Mouse (Mus musculus) kidney, postnatal 10 days (tissue): ENCODE data around the gene Tigar.

Experiments used
- DNase-seq: peaks from one replicate; pipeline ENCODE4 v3.0.0; 2021; ENCODE audit warnings: mixed read lengths

Gene Tigar

DNA sequence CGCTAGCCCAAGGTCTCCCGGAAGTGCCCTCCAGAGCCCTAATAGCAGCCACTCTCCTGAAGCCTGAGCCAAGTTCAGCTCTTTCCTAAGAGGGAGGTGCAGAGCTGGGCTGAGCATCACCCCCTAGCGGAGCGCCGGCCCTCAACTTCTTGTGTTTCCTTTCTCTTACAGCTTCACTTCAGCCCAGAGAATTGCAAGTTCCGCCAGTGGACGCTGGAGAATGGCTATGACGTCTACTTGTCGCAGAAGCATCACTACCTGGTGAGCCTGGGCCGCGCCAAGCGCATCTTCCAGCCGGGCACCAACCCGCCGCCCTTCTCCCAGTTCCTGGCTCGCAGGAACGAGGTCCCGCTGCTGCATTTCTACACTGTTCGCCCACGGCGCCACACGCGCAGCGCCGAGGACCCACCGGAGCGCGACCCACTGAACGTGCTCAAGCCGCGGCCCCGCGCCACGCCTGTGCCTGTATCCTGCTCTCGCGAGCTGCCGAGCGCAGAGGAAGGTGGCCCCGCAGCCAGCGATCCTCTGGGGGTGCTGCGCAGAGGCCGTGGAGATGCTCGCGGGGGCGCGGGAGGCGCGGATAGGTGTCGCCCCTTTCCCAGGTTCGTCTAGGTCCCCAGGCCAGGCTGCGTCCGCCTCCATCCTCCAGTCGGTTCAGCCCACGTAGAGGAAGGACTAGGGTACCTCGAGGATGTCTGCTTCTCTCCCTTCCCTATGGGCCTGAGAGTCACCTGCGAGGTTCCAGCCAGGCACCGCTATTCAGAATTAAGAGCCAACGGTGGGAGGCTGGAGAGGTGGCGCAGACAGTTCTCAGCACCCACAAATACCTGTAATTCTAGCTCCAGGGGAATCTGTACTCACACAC, 29.3 kb downstream of the Tigar start:
- peak; percentile 64 for DNase-seq

DNA sequence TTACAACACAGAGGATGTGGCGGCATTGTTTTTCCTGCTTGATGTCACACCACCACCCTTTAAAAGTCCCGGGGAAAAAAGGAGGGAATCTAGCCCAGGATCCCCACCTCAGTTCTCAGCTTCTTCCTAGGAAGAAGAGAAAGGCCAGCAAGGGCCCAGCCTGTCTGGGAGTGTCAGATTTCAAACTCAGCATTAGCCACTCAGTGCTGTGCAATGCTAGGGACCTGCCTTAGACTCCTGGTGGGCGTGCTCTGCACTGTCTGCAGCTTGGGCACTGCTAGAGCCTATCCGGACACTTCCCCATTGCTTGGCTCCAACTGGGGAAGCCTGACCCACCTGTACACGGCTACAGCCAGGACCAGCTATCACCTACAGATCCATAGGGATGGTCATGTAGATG, 36.5 kb downstream of the Tigar start, which contains the start of gene Fgf23:
Gene Fgf23, plus strand, starts transcription at position 86 of the 400 bp plus-strand sequence.
- DNase-seq = peak; percentile 12

DNA sequence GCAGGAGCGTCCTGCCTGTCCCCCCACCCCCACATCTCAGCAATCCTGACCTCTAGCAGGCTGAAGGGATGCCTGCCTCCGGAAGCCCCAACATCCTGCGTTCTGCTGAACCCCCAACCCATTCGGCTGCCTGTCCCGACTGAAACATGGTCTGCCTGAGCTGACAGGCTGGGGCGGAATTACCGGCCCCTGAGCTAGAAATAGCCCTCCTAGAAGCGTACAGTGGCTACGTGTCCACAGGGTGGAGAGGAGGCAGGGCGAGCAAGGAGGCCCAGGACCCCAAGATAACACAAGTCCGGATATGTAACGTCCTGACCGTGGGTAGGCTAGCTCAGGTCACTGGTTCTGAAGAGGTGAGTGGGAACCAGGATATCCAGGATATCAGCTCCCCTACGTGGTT, 44.5 kb downstream of the Tigar start:
- DNase-seq = no peak

DNA sequence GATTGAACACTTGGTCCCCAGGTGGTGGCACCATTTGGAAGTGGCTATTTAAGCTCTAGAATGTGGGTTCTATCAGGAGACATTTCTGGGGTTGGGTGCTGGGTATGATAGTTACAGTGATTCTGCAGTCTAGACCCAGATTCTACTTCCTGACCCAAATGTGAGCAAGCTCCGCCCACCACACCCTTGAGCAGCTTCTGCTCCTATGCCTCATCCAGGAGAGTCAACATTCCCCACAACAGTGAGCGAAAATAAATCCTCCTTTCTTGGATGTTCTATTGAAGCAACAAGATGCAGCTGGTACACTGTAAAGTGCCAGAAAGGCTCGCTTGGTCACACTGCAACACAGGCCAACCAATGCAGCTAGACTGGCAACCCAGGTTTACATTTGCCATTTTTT, 45.4 kb downstream of the Tigar start:
- DNase-seq = no peak

DNA sequence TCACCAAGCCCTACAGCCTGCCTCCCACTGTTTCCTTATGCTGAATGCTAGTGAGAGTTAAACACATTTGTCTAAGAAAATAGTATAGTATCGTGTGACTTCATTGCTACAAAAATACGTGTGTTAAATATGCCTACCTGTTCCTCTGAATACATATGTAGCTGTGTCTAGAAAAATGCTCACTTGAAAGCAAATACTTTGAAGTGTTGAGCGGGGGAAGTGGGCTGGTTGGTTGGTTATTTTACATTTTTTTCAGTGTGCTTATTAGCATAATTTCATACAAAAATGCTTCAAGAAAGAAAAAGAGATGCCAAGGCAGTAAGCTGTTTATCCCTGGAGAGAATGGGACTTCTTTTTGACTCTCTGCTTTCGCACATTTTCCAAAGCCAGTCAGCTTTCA, 49.4 kb downstream of the Tigar start:
- no peak for DNase-seq

DNA sequence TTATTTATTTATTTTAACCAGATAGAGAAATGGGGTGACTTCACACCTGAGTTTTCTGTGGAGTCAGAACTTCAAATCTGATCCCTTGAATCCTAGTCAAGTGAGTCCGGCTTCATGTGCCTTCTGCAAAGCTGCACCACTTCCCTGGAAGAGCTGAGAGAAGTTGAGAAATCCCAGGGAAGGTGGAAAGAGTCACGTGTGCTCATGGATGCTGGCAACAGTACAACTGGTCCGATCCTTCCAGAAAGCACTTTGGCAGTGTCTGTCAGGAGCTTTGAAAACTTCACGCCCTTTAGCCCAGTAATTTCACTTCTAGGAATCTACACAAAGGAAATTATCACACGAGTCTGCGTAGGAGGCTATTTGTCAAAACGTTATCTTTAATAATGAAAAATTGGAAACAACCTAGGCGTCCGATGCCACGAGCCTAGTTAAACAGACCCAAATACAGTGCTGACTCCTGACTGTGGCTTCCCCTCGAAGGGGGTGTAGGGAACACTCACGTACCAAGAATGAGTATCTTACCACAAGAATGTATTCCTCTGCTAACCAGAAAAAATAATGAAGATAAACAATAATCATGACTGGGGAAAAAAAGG, 52.3 kb downstream of the Tigar start:
- no peak for DNase-seq

DNA sequence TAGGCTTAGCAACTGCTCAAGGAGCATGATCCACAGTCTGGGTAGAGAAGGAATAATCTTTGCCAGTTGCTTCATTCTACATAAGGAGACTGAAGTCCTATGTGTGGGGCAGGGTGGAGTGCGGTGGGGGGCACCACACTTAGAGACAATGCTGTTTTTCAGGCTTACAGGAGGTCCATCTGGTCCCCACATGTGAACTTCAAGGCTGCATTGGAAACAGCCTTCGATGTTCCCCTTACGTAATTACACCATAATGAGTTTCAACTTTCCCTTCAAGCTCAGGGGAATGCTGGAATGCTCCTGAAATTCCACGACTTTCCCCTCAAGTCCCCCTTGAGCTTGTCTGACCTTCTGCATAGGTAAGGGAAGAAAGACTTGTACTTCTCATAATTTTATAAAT, 58.5 kb downstream of the Tigar start:
- no peak for DNase-seq

DNA sequence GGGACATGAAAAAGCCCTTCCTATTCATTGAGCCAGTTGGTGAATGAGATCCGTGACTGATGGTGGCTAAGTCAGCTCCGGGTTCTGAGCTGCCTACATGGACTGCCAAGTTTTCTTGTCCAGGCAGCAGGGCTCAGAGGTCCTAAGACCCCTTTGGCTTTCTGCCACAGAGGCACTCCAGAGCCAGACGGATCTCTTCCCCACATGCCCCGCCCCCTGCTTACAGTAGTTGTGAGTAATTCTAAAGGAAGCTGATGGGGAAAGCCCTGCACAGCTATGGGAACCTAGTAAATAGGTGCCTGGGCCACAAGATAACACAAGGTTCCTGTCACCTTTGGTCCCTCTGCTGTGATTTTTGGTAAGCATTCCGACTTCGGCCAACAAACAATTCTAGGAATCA, 64.4 kb downstream of the Tigar start:
- peak; percentile 44 for DNase-seq
